Mouse (Mus musculus) forebrain, embryonic 13.5 days (tissue): Measurements from ENCODE around the gene Eno1. TPM values are rescaled to one million over a fixed set of nuclear protein-coding genes. Genes with fewer than 3 reads are reported as not detected.

Experiments used
- ATAC-seq: fragments of 200-750 bp; cut with Nextera tagmentation; 2 replicates; pipeline ENCODE4 v1.8.0; 2017
- H3K27ac ChIP-seq: fragments of 300-500 bp; sonication (generic); 2 replicates; pipeline ENCODE4 v1.5.1; 2015; ENCODE audit warnings: inconsistent platforms, mild to moderate bottlenecking, moderate library complexity
- H3K27me3 ChIP-seq: fragments of 300-500 bp; sonication (generic); 2 replicates; pipeline ENCODE4 v1.6.1; 2015; ENCODE audit warnings: mild to moderate bottlenecking, inconsistent platforms
- H3K36me3 ChIP-seq: fragments of 300-500 bp; sonication (generic); 2 replicates; pipeline ENCODE4 v1.6.1; 2015; ENCODE audit warnings: mild to moderate bottlenecking, inconsistent platforms; ENCODE audit not compliant: poor library complexity, severe bottlenecking
- H3K4me1 ChIP-seq: fragments of 300-500 bp; sonication (generic); 2 replicates; pipeline ENCODE4 v1.6.1; 2015; ENCODE audit warnings: inconsistent platforms
- H3K4me2 ChIP-seq: fragments of 300-500 bp; sonication (generic); 2 replicates; pipeline ENCODE4 v1.6.1; 2015; ENCODE audit warnings: inconsistent platforms, mild to moderate bottlenecking, moderate library complexity
- H3K4me3 ChIP-seq: fragments of 300-500 bp; sonication (generic); 2 replicates; pipeline ENCODE4 v1.5.1; 2015; ENCODE audit warnings: mild to moderate bottlenecking, inconsistent platforms
- H3K9ac ChIP-seq: fragments of 300-500 bp; sonication (generic); 2 replicates; pipeline ENCODE4 v1.6.1; 2015; ENCODE audit warnings: mild to moderate bottlenecking, inconsistent platforms
- H3K9me3 ChIP-seq: fragments of 300-500 bp; sonication (generic); replicated peaks from 2 replicates; pipeline ENCODE4 v1.6.1; 2016; ENCODE audit warnings: inconsistent platforms
- WGBS: fragments of 180-500 bp; shearing (Covaris S2); methylation state at CpG from one replicate; pipeline ENCODE4 v1.1.7; 2015; 5-methylcytosine and 5-hydroxymethylcytosine counted together
- polyA plus RNA-seq: library from polyadenylated mRNA; unstranded; fragments of >200 nt; fragmentation: Nextera tagmentation; extraction: Ambion mirVana; gene quantifications from 2 replicates; pipeline ENCODE4 v1.2.1, GENCODE M21; 2015

Gene Eno1
- polyA plus RNA-seq, 1 experiment from 2014 or later = 1,143 TPM

DNA sequence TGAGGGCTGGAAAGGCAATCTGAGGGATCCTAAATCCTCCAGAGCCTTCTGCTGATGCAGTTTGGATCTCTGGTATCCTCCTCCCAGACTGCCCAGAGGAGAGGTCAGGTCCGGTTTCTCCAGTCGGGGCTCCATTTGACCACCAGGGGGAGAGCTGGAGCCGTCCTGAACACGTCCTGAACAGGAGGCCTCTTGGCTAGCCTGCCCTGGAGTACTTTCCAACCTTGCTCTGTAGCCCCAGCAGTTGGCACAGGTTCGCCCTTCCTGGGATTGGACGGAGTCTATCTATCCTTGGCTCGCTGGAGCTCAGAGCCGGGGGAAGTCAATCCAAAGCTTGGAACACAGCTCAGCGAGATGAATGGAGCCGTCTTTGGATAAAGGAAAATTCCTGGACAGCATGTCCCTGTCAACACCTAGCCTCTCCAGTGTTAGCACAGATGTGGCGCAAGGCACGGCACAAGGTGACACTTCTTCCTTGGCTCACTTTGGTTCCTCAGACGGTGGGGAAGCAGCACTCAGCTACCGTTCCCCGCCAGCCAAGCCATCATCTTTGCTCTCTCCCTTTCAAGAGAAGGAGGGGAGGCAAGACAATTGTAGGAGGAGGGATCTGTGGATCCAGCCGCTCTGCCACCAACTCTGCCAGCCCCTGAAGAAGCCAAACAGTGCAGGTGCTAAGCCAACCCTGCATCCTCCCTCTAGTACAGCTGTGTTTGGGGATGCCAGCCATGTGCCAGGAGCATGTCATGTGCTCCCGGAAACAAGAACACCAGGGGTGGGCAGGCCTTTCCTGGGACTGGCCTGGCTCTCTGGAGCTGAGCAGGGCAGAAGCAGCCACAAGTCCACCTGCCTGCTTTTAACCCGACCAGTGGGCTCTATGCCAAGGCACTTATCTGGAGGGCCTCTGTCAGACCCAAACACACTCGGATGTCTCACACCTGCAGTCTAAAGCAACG is 21.0 kb downstream of the Eno1 start:
- peak overlapping the region; percentile 35; the same call in 1 of the 2 replicates for H3K9ac ChIP-seq
- no peaks in the 10 kb centered on the region for H3K27me3 ChIP-seq
- H3K4me1 ChIP-seq = peaks cover 41% of the 10 kb centered on the region
- H3K27ac ChIP-seq = peak overlapping the region; percentile 84
- WGBS = 40% methylated on average over 20 of the region's 20 CpGs
- H3K4me3 ChIP-seq = no peak overlapping the region
- no peak overlapping the region for H3K4me2 ChIP-seq
- ATAC-seq = peak; percentile 68
- no peaks in the 10 kb centered on the region for H3K9me3 ChIP-seq
- no peaks in the 10 kb centered on the region for H3K36me3 ChIP-seq

- Histone ChIP-seq H3K27me3 (no peaks in the 10 kb centered on the region), H3K4me2 (no peak overlapping the region), H3K9me3 (no peaks in the 10 kb centered on the region), H3K9ac (0 out of 2 replicates have a peak overlapping the region, but pooled peaks have one; percentile 7), H3K4me3 (no peak overlapping the region), H3K4me1 (peaks cover 41% of the 10 kb centered on the region), H3K36me3 (no peaks in the 10 kb centered on the region), H3K27ac (peak overlapping the region; percentile 84)
- ATAC-seq = no peak
- 51% methylated on average over 14 of the region's 14 CpGs for WGBS
Measured at GRCm38 (mm10) chr4:150258388-150258787, 21.9 kb downstream of the Eno1 start.

DNA sequence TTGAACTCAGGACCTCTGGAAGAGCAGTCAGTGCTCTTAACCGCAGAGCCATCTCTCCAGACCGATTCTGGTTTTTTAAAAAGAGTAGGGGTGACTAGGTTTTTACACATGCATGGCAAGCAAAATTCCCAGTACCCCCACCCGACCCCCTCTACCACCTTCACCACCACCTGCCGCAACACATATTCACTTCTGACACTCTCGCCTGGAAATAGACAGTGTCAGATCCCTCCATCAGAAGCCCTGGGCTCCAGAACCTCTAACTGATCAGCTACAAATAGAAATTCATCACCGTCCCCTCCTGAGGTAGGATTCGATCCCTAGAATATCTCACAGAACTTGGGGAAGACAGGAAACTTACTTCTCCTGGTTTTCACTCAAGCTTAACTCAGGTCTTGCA is 23.1 kb downstream of the Eno1 start:
- WGBS = 94% methylated on average over 7 of the region's 7 CpGs
- no peak overlapping the region for H3K27ac ChIP-seq
- ATAC-seq = no peak
- no peak overlapping the region for H3K9ac ChIP-seq
- H3K27me3 ChIP-seq = no peaks in the 10 kb centered on the region
- no peak overlapping the region for H3K4me3 ChIP-seq
- no peaks in the 10 kb centered on the region for H3K36me3 ChIP-seq
- H3K9me3 ChIP-seq = no peaks in the 10 kb centered on the region
- no peak overlapping the region for H3K4me2 ChIP-seq
- peaks cover 41% of the 10 kb centered on the region for H3K4me1 ChIP-seq

DNA sequence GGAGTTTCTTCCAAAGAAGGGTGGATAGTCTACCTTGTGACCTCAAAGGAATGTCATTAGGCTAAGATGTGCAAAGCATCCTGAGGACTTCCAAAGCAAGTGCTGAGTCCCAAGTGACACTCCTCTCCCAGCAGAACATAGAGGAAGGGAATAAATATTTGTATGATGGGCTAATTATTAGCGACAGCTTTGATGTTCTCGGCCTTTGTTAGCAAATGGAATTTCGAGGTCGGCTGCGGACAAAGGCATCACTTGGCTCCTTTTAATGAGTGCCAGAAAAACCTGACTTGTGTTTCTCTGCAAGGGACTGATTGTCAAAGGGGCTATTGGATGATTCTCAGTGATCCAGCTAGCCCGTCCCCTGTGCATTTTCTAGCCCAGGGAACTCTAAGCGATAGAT is 23.6 kb downstream of the Eno1 start:
- Histone ChIP-seq H3K4me2 (no peak overlapping the region), H3K9me3 (no peaks in the 10 kb centered on the region), H3K4me1 (peaks cover 36% of the 10 kb centered on the region), H3K27ac (no peak overlapping the region), H3K9ac (no peak overlapping the region), H3K36me3 (no peaks in the 10 kb centered on the region), H3K4me3 (no peak overlapping the region), H3K27me3 (no peaks in the 10 kb centered on the region)
- no peak for ATAC-seq
- WGBS = 18% methylated on average over 7 of the region's 7 CpGs

DNA sequence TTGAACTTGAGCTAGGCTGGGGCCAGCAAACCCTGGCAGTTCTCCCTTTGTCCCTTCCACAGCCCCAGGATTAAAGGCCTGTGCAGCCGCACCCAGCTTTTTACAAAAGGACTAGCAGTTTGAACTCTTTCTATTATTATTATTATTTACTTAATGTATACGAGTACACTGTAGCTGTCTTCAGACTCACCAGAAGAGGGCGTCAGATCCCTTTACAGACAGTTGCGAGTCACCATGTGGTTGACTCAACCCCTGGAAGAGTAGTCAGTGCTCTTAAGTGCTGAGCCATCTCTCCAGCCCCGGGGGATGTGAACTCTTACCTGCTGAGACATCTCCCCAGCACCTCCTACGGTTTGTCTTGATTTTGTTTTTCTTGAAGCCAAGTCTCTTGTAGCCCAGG is 24.2 kb downstream of the Eno1 start:
- H3K4me2 ChIP-seq = no peak overlapping the region
- WGBS = 20% methylated on average over 6 of the region's 6 CpGs
- H3K4me3 ChIP-seq = no peak overlapping the region
- no peaks in the 10 kb centered on the region for H3K36me3 ChIP-seq
- peaks cover 34% of the 10 kb centered on the region for H3K4me1 ChIP-seq
- H3K9me3 ChIP-seq = no peaks in the 10 kb centered on the region
- H3K9ac ChIP-seq = no peak overlapping the region
- no peak overlapping the region for H3K27ac ChIP-seq
- no peak for ATAC-seq
- H3K27me3 ChIP-seq = no peaks in the 10 kb centered on the region

DNA sequence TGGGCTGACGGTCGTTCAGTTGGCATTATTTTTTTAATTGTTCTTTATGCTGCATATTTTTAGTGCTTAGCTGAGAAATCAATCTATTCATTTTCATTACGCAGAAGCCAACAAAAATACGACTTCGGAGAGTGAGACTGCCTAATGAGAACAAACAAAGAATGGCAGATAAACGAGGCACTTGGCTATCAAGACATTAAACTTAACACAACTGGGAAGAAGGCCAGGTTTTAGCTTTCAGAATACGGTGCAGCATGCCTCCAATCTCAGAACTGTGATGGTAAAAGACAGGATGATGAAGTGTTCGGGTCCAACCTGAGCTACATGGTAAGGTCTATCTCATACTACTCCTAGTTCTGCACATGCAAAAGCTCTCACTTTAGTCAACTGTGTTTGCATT is 25.8 kb downstream of the Eno1 start:
- Histone ChIP-seq H3K4me2 (no peak overlapping the region), H3K4me3 (no peak overlapping the region), H3K27me3 (no peaks in the 10 kb centered on the region), H3K36me3 (no peaks in the 10 kb centered on the region), H3K9ac (no peak overlapping the region), H3K4me1 (peaks cover 31% of the 10 kb centered on the region), H3K27ac (no peak overlapping the region), H3K9me3 (no peaks in the 10 kb centered on the region)
- no peak for ATAC-seq
- 71% methylated on average over 8 of the region's 8 CpGs for WGBS

DNA sequence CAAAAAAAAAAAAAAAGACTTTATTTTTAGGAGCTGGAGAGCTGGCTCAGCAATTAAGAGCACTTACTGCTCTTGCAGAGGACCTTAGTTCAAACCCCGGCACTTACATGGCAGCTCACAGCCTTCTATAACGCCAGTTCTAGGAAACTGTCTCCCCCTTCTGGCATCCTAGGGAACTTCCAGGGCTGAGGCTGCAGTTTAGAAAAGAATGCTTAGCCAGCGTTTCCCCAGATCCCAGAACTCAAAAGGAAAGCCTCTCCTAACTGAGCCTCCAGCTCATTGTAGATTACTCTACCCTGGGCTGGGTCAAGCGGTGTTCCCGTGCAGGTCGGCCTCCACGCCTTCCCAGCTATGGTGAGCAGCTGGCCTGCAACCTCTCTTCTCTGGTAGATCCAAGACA is 28.4 kb downstream of the Eno1 start:
- WGBS = 44% methylated on average over 7 of the region's 7 CpGs

DNA sequence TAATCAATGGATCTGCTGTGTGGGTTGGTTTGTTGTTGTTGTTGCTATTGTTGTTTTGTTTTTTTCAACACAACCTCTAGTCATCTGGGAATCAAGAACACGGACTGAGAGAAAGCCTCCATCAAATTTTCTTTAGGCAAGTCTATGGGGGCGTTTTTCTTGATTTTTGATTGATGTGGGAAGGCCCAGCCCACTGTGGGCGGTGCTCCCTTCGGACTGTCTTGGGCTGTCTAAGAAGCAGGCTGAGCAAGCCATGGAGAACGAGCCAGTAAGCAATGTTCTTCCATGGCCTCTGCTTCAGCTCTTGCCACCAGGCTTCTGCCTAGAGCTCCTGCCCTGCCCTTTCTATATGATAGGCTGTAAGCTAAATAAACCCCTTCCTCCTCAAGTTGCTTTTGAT is 28.9 kb downstream of the Eno1 start:
- Histone ChIP-seq H3K4me2 (no peak overlapping the region), H3K27ac (no peak overlapping the region), H3K27me3 (no peaks in the 10 kb centered on the region), H3K4me1 (peaks cover 3% of the 10 kb centered on the region; the same call in 1 of the 2 replicates), H3K4me3 (no peak overlapping the region), H3K9ac (no peak overlapping the region), H3K36me3 (no peaks in the 10 kb centered on the region), H3K9me3 (no peaks in the 10 kb centered on the region)
- no peak for ATAC-seq
- 75% methylated on average over 5 of the region's 5 CpGs for whole genome bisulfite sequencing

More for the DNA sequence above, 28.4 kb downstream of the Eno1 start:
- H3K36me3 ChIP-seq = no peaks in the 10 kb centered on the region
- H3K4me1 ChIP-seq = peaks cover 9% of the 10 kb centered on the region; the same call in 1 of the 2 replicates
- H3K27ac ChIP-seq = no peak overlapping the region
- no peak overlapping the region for H3K4me3 ChIP-seq
- no peak overlapping the region for H3K9ac ChIP-seq
- H3K4me2 ChIP-seq = no peak overlapping the region
- H3K9me3 ChIP-seq = no peaks in the 10 kb centered on the region
- no peak for ATAC-seq
- no peaks in the 10 kb centered on the region for H3K27me3 ChIP-seq

DNA sequence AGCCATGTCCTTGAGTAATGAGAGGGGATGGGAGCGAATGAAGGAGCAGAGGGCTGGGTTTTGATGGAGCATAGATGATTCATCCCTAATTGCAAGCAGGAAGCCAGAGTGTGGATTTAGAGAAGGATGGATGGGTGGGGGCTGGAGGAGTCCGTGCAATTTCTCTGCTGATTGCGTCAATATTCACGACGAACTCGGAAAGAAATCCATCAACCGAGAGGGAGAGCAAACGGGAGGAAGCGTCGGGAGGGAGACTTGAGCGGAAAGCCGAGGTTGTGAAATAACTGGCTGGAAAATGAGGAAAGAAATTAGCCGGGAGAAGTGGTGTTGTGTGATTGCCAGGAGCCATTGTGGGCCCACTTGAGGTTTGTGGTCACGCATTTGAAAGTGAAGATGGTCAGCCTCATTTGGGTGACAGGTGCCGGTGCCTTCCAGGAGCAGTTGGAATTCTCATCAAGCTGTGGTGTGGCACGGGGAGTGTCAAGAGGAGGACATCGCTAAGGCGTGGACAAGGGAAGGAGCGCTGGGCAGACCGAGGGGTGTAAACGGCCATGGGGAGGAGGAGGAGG is 30.2 kb downstream of the Eno1 start:
- no peak overlapping the region for H3K4me2 ChIP-seq
- no peak overlapping the region for H3K27ac ChIP-seq
- H3K9ac ChIP-seq = no peak overlapping the region
- no peak overlapping the region for H3K4me3 ChIP-seq
- H3K27me3 ChIP-seq = no peaks in the 10 kb centered on the region
- H3K9me3 ChIP-seq = no peaks in the 10 kb centered on the region
- H3K36me3 ChIP-seq = no peaks in the 10 kb centered on the region
- WGBS = 78% methylated on average over 21 of the region's 21 CpGs
- H3K4me1 ChIP-seq = peaks cover under 1% of the 10 kb centered on the region; the same call in 1 of the 2 replicates
- ATAC-seq = no peak

GRCm38 (mm10) chr4:150268674-150269653 is 32.4 kb downstream of the Eno1 start:
- no peak overlapping the region for H3K4me3 ChIP-seq
- H3K4me1 ChIP-seq = peaks cover 16% of the 10 kb centered on the region
- no peak overlapping the region for H3K9ac ChIP-seq
- no peaks in the 10 kb centered on the region for H3K36me3 ChIP-seq
- H3K27me3 ChIP-seq = no peaks in the 10 kb centered on the region
- H3K9me3 ChIP-seq = no peaks in the 10 kb centered on the region
- no peak overlapping the region for H3K4me2 ChIP-seq
- WGBS = 89% methylated on average over 33 of the region's 33 CpGs
- no peak overlapping the region for H3K27ac ChIP-seq
- no peak for ATAC-seq

DNA sequence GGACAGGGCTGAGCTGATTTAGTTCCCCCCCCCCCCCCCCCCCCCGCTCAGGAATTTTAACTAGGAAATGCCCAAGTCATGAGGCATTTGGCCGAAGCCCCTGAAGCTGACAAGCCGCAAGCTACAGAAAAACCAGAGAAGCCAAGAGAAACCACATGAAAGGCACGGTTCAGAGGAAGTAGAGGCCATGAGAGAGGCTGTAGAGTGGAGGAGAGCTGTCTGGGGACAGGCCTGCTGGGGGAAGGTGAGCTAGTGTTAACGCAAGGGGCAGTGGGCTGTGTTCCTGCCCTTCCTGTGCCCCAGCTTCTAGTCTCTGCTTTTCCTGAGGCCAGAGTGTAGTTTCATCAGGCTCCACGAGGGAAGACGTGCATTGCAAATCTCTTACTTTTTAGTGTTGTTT is 33.2 kb downstream of the Eno1 start:
- no peak for ATAC-seq
- WGBS = 55% methylated on average over 7 of the region's 7 CpGs
- Histone ChIP-seq H3K9me3 (no peaks in the 10 kb centered on the region), H3K27ac (no peak overlapping the region; the same call in 1 of the 2 replicates), H3K4me1 (peaks cover 16% of the 10 kb centered on the region), H3K36me3 (no peaks in the 10 kb centered on the region), H3K4me2 (no peak overlapping the region), H3K27me3 (no peaks in the 10 kb centered on the region), H3K4me3 (no peak overlapping the region), H3K9ac (no peak overlapping the region)
